Mouse (Mus musculus): ENCODE measurements around the gene Prdm8. TPM values are rescaled to one million over a fixed set of nuclear protein-coding genes. Genes with fewer than 3 reads are reported as not detected.

The Prdm8 gene
- polyA plus RNA-seq, 1 experiment from 2014 or later = not detected

- DNase-seq (ENCODE audit: low spot score) = no peak
These were observed 17.4 kb downstream of the Prdm8 start for GRCm38 (mm10) chr5:98184281-98184910.

- DNase-seq (ENCODE audit: low spot score) = peak; percentile 74
These were observed 18.2 kb downstream of the Prdm8 start for GRCm38 (mm10) chr5:98184971-98185805.

- peak; percentile 17 for DNase-seq (ENCODE audit: low spot score)
These were observed 19.1 kb downstream of the Prdm8 start for GRCm38 (mm10) chr5:98185806-98186751.

GRCm38 (mm10) chr5:98189181-98190180 lies 22.5 kb downstream of the Prdm8 start:
- DNase-seq (ENCODE audit: low spot score) = no peak

- DNase-seq (ENCODE audit: low spot score) = no peak
These were observed 25.4 kb downstream of the Prdm8 start for GRCm38 (mm10) chr5:98192295-98192983.

GRCm38 (mm10) chr5:98194959-98195358 lies 28.0 kb downstream of the Prdm8 start:
- DNase-seq (ENCODE audit: low spot score) = no peak

- no peak for DNase-seq (ENCODE audit: low spot score)
These were observed 31.6 kb downstream of the Prdm8 start for GRCm38 (mm10) chr5:98198412-98199218.

- no peak for DNase-seq (ENCODE audit: low spot score)
These were observed 32.2 kb downstream of the Prdm8 start for GRCm38 (mm10) chr5:98199219-98199552.

GRCm38 (mm10) chr5:98201606-98202005 lies 34.6 kb downstream of the Prdm8 start:
- DNase-seq (ENCODE audit: low spot score) = no peak

GRCm38 (mm10) chr5:98202996-98203395 lies 36.0 kb downstream of the Prdm8 start:
- no peak for DNase-seq (ENCODE audit: low spot score)

GRCm38 (mm10) chr5:98212501-98212900 lies 45.5 kb downstream of the Prdm8 start:
- no peak for DNase-seq (ENCODE audit: low spot score)

GRCm38 (mm10) chr5:98221956-98222355 lies 55.0 kb downstream of the Prdm8 start:
- no peak for DNase-seq (ENCODE audit: low spot score)

- DNase-seq (ENCODE audit: low spot score) = no peak
These were observed 59.7 kb downstream of the Prdm8 start for GRCm38 (mm10) chr5:98226710-98227109.

- DNase-seq (ENCODE audit: low spot score) = no peak
These were observed 62.5 kb downstream of the Prdm8 start for GRCm38 (mm10) chr5:98229456-98229855.

- DNase-seq (ENCODE audit: low spot score) = no peak
These were observed 71.5 kb downstream of the Prdm8 start for GRCm38 (mm10) chr5:98238466-98238865.
